Mouse (Mus musculus): ENCODE measurements around the gene Cyp3a13.

GRCm38 (mm10) chr5:137947303-137947702, 25.9 kb upstream of the Cyp3a13 start:
- TF ChIP-seq POLR2A (IDR thresholded peaks at IDR 0.05; ENCODE audit: borderline replicate concordance, low read depth, low read length) (no peak), CTCF (IDR thresholded peaks at IDR 0.05; ENCODE audit: low read depth, low read length) (no peak)
